Mouse (Mus musculus) liver, adult 2 months (tissue): ENCODE results near the gene Fam229a. TPM values are rescaled to one million over a fixed set of nuclear protein-coding genes. Genes with fewer than 3 reads are reported as not detected.
A peak's percentile ranks its signal among the peaks of the same experiment; 100 is the strongest.

Experiments used
- DNase-seq: peaks from one replicate; pipeline ENCODE4 v3.0.0-alpha.2; 2011; ENCODE audit warnings: low read depth, low spot score; ENCODE audit errors: extremely low read depth
- H3K27ac ChIP-seq: fragments of 200-500 bp; replicated peaks from 2 replicates; pipeline ENCODE4 v1.5.1; 2012; ENCODE audit warnings: low read depth, mild to moderate bottlenecking, control low read depth, inconsistent platforms, low read length; ENCODE audit not compliant: insufficient read depth
- H3K27me3 ChIP-seq: fragments of 200-500 bp; 2 replicates; pipeline ENCODE4 v1.6.1; 2012; ENCODE audit warnings: mild to moderate bottlenecking, moderate library complexity, low read length, inconsistent platforms; ENCODE audit not compliant: control insufficient read depth, insufficient read depth
- H3K36me3 ChIP-seq: fragments of 200-500 bp; 2 replicates; pipeline ENCODE4 v1.6.1; 2012; ENCODE audit warnings: low read length, inconsistent platforms; ENCODE audit not compliant: control insufficient read depth, insufficient read depth
- H3K4me1 ChIP-seq: fragments of 200-500 bp; 2 replicates; pipeline ENCODE4 v1.6.1; 2011; ENCODE audit warnings: low read length; ENCODE audit not compliant: control insufficient read depth, insufficient read depth
- H3K4me3 ChIP-seq: fragments of 200-500 bp; 2 replicates; pipeline ENCODE4 v1.5.1; 2011; ENCODE audit warnings: low read depth, mild to moderate bottlenecking, control low read depth, low read length, moderate library complexity; ENCODE audit not compliant: insufficient read depth
- H3K79me2 ChIP-seq: fragments of 200-500 bp; 2 replicates; pipeline ENCODE4 v1.6.1; 2012; ENCODE audit warnings: inconsistent platforms, mild to moderate bottlenecking, low read length, moderate library complexity; ENCODE audit not compliant: control insufficient read depth, insufficient read depth
- H3K9ac ChIP-seq: fragments of 200-500 bp; 2 replicates; pipeline ENCODE4 v1.6.1; 2012; ENCODE audit warnings: low read depth, mild to moderate bottlenecking, control low read depth, inconsistent platforms, low read length
- CTCF ChIP-seq: fragments of 200-500 bp; IDR thresholded peaks from 2 replicates; pipeline ENCODE4 v1.5.1; 2011; ENCODE audit warnings: low read depth, low read length, control low read depth
- POLR2A ChIP-seq: fragments of 200-500 bp; IDR thresholded peaks from 2 replicates; pipeline ENCODE4 v1.6.1; 2011; ENCODE audit warnings: low read length, control low read depth; ENCODE audit not compliant: insufficient read depth; ENCODE audit errors: extremely low read depth
- WGBS: fragments of 180-500 bp; shearing (Covaris S2); methylation state at CpG from one replicate; pipeline ENCODE4 v1.1.7; 2018; 5-methylcytosine and 5-hydroxymethylcytosine counted together
- polyA plus RNA-seq: library from polyadenylated mRNA; depleted of rRNA; stranded (reverse); fragments of >200 nt; gene quantifications from 2 replicates; pipeline ENCODE4 v1.2.3, GENCODE M21; 2012
- total RNA-seq: library from RNA; depleted of rRNA; stranded (reverse); fragments of >200 nt; gene quantifications from 2 replicates; pipeline ENCODE4 v1.2.3, GENCODE M21; 2014

Fam229a gene
- total and polyA plus RNA-seq, 2 experiments, result 0.38 TPM; not detected in 1

DNA sequence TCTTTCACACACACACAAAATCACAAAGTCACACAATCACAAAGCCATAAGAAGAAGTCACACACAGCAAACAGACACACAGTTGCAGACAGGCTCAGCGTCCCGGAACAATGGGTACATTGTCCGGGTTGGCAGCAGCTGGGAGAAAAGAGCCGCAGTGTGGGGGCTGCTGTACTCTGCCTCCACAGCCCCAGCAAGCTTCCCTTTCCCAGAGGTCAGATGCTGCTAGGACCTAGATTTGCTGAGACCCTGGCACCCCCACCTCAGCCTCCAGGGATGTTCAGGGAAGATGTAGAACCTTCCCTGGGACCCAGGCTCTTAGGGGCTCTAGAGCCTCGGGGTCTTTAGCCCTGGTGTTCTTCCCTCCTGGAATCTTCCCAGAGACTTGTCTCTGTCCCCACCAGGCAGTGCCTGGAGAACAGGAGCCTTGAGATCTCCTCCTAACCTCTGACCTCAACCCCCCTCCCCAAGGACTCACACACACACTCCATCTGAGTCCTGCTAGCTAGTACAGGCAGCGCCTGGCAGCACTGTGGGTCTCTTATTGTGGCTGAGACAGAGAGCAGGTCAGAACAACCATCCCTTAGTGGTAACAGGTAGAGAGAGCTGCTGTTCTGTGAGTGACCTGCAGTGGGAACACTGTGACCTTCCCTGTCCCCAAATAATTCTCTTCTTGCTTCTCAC, 20.6 kb downstream of the Fam229a start:
- 71% methylated on average over 6 of the region's 6 CpGs for WGBS
- no peak overlapping the region for H3K27ac ChIP-seq
- no peaks in the 10 kb centered on the region for H3K4me1 ChIP-seq
- H3K9ac ChIP-seq, result no peak overlapping the region
- no peaks in the 10 kb centered on the region for H3K79me2 ChIP-seq
- no peak for TF ChIP-seq POLR2A
- TF ChIP-seq CTCF, result no peak
- H3K4me3 ChIP-seq, result no peak overlapping the region
- 0 out of 2 replicates have a peak, but pooled peaks cover 1% of the 10 kb centered on the region for H3K36me3 ChIP-seq
- H3K27me3 ChIP-seq, result peaks cover 8% of the 10 kb centered on the region; the same call in 1 of the 2 replicates
- DNase-seq, result no peak

DNA sequence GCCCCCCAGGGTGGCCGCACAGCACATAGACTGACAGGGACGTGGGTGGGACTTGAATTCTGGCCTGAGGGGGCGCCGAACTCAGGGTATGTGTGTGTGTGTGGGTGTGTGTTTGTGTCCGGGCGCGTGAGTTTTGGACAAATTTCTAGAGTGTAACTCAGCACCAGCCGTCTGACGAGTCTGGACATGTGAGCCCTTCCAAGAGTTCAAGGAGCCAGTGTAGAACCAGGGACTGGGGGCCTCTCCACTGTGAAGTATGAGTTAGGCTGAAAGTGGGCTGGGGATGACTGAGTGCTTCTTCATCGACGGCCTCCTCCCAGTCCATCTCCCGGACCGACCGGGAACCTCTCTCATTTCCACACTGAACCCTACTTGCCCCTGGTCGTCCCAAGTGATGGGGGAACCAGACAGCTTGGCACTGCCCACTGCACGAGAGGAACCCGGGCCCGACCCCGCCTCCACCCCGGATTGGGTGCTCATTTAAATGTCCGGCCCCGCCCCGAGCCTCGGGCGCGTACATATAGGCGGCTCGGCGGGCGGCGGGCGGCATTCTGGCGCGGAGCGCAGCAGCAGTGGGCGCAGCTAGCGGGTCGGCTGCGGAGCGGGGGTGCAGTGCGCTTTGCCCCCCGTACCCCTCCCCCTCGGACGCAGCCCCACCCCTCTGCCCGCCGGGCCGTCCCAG, 22.2 kb downstream of the Fam229a start, which contains the start of gene Marcksl1:
Marcksl1 (plus strand) TSS at position 496 of the 682 bp plus-strand sequence.
- 8% methylated on average over 46 of the region's 47 CpGs for WGBS
- Histone ChIP-seq H3K27ac (no peak within 1 kb of the TSS), H3K79me2 (no peaks in the 10 kb centered on the region), H3K27me3 (peaks cover 8% of the 10 kb centered on the region; the same call in 1 of the 2 replicates), H3K4me3 (peak within 1 kb of the TSS; percentile 91), H3K9ac (peak within 1 kb of the TSS; percentile 90), H3K4me1 (no peaks in the 10 kb centered on the region), H3K36me3 (peaks cover 6% of the 10 kb centered on the region; the same call in 1 of the 2 replicates)
- TF ChIP-seq CTCF (no peak), POLR2A (peak; percentile 73; the same call in 1 of the 2 replicates)
- no peak for DNase-seq

DNA sequence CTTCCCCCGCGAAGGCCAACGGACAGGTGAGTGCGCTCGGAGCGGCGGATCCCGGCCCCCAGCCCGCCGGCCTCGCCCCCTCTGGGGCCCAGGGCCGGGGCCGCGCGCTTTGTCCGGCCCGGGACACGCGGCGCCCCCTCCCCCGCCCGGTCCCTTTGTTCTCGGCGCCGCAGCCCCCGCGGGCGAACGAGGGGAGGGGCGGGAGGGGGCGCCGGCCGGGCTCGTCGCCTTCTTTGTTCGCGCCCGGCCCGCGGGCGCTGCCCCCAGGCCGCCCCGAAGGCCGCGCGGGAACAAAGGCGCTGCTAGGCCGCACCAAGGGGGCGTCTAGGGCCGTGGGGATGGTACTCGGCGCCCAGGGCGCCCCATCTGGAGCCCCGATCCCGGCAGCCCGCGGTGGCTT, 22.9 kb downstream of the Fam229a start:
- Histone ChIP-seq H3K27ac (no peak overlapping the region), H3K4me3 (peak overlapping the region; percentile 91), H3K79me2 (no peaks in the 10 kb centered on the region), H3K36me3 (peaks cover 11% of the 10 kb centered on the region), H3K4me1 (no peaks in the 10 kb centered on the region), H3K27me3 (peaks cover 8% of the 10 kb centered on the region; the same call in 1 of the 2 replicates), H3K9ac (peak overlapping the region; percentile 90)
- TF ChIP-seq CTCF (no peak), POLR2A (no peak)
- WGBS, result 2% methylated on average over 50 of the region's 57 CpGs
- DNase-seq, result no peak

DNA sequence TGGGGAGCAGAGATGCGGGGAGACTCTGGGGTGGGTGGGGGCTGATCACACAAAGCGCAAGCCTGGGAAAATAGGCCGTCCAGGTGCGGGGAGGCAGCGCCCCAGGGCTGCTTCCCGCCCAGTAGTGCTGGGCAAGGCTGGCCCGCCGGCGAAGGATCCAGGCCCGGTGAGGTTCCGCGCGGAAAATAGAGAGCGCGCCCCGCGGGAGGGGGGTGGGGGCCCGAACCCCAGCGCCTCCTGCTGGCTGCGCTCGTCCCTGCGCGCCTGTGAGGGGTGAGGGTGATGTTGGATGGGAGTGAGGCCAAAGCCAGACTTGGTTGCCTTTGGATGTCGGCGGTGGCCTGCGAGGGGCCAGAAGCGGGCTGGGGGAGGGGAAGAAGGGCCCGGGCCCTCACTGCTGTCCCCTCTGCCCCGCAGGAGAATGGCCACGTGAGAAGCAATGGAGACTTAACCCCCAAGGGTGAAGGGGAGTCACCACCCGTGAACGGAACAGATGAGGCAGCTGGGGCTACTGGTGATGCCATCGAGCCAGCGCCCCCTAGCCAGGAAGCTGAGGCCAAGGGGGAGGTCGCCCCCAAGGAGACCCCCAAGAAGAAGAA, 23.4 kb downstream of the Fam229a start:
- TF ChIP-seq POLR2A, result no peak
- peak; percentile 75 for TF ChIP-seq CTCF
- peaks cover 8% of the 10 kb centered on the region; the same call in 1 of the 2 replicates for H3K27me3 ChIP-seq
- peaks cover 12% of the 10 kb centered on the region for H3K36me3 ChIP-seq
- no peak overlapping the region for H3K27ac ChIP-seq
- peak overlapping the region; percentile 91 for H3K4me3 ChIP-seq
- no peaks in the 10 kb centered on the region for H3K79me2 ChIP-seq
- H3K4me1 ChIP-seq, result no peaks in the 10 kb centered on the region
- WGBS, result 15% methylated on average over 35 of the region's 35 CpGs
- peak overlapping the region; percentile 90 for H3K9ac ChIP-seq
- DNase-seq, result no peak

DNA sequence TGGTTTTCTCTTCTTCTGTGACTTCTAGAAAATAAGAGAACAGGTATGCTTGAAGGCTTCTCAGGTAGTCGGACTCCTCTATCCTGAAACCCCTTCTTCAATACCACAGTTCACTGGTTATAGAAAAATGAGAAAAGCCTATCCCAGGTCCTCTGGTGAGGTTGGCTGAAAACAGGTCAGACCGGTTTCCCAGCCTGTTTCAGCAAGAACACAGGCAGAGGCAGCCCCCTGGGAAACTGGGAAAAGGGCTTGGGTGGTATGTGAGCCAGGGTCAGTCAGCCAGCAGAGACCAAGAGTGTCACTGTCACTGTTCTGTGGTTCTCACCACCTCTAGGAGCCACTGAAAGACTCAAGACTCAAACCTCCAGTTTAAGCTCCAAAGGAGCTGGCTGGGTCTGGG, 25.9 kb downstream of the Fam229a start:
- Histone ChIP-seq H3K79me2 (no peaks in the 10 kb centered on the region), H3K27ac (no peak overlapping the region), H3K27me3 (peaks cover 8% of the 10 kb centered on the region; the same call in 1 of the 2 replicates), H3K36me3 (peaks cover 27% of the 10 kb centered on the region), H3K9ac (no peak overlapping the region), H3K4me1 (no peaks in the 10 kb centered on the region), H3K4me3 (no peak overlapping the region)
- TF ChIP-seq POLR2A (no peak), CTCF (no peak)
- no peak for DNase-seq
- WGBS, result 54% methylated on average over 2 of the region's 2 CpGs
